Mouse (Mus musculus) layer of hippocampus, postnatal 14 days (tissue): Measurements from ENCODE around the gene Fut1. TPM values are rescaled to one million over a fixed set of nuclear protein-coding genes. Genes with fewer than 3 reads are reported as not detected.

ENCODE experiments used
- DNase-seq, 2 experiments: peaks; one replicate each; pipeline ENCODE4 v3.0.0; 2021 to 2022; ENCODE audit warnings: low spot score in 2 of 2, mixed read lengths in 1 of 2
- long read RNA-seq, 2 experiments: library from polyadenylated mRNA; stranded (forward); transcript quantifications; one replicate each; pipeline ENCODE4 v2.0.0; 2021
- total RNA-seq, 2 experiments: library from RNA; stranded (reverse); gene quantifications; 2 replicates each; pipeline ENCODE4 v1.2.3; 2021

Fut1 gene
- total RNA-seq = not detected
- long read RNA-seq, experiment 1 = 0 reads
- long read RNA-seq, experiment 2 = 0 reads

- DNase-seq = no peak
Observed at GRCm38 (mm10) chr7:45617042-45617695, at the start of gene Fut1. Gene Fut1, plus strand, starts transcription at chr7:45617289.

- DNase-seq = peak; percentile 77 to 86
Observed at GRCm38 (mm10) chr7:45567780-45568516, 49.1 kb upstream of the Fut1 start.

- no peak for DNase-seq
Observed at GRCm38 (mm10) chr7:45568601-45569473, 48.3 kb upstream of the Fut1 start.

- peak; percentile 59 to 62 for DNase-seq
Observed at GRCm38 (mm10) chr7:45570103-45570741, 46.9 kb upstream of the Fut1 start, which contains the start of gene Bcat2. Gene Bcat2, plus strand, starts transcription at chr7:45570153.

GRCm38 (mm10) chr7:45571966-45572365 is 45.1 kb upstream of the Fut1 start:
- no peak for DNase-seq

GRCm38 (mm10) chr7:45573954-45574353 is 43.1 kb upstream of the Fut1 start:
- no peak for DNase-seq

GRCm38 (mm10) chr7:45574472-45575379 is 42.4 kb upstream of the Fut1 start:
- no peak for DNase-seq

GRCm38 (mm10) chr7:45585923-45586322 is 31.2 kb upstream of the Fut1 start:
- DNase-seq = no peak

- no peak for DNase-seq
Observed at GRCm38 (mm10) chr7:45587631-45588592, 29.2 kb upstream of the Fut1 start.

GRCm38 (mm10) chr7:45589173-45589572 is 27.9 kb upstream of the Fut1 start:
- DNase-seq = peak; percentile 93 to 98

GRCm38 (mm10) chr7:45589898-45590297 is 27.2 kb upstream of the Fut1 start:
- DNase-seq = no peak

- DNase-seq = no peak
Observed at GRCm38 (mm10) chr7:45590874-45591273, 26.2 kb upstream of the Fut1 start.

GRCm38 (mm10) chr7:45591880-45592279 is 25.2 kb upstream of the Fut1 start:
- DNase-seq = no peak

- peak; percentile 66 to 80 for DNase-seq
Observed at GRCm38 (mm10) chr7:45593118-45593815, 23.8 kb upstream of the Fut1 start.

GRCm38 (mm10) chr7:45595176-45595575 is 21.9 kb upstream of the Fut1 start:
- DNase-seq = no peak

GRCm38 (mm10) chr7:45596107-45596506 is 21.0 kb upstream of the Fut1 start:
- DNase-seq = no peak

GRCm38 (mm10) chr7:45597013-45597412 is 20.1 kb upstream of the Fut1 start:
- DNase-seq = no peak

- DNase-seq = no peak
Observed at GRCm38 (mm10) chr7:45597527-45597926, 19.6 kb upstream of the Fut1 start.
